Mouse (Mus musculus) heart, adult 2 months (tissue): ENCODE results near the gene Unc5c. TPM values are rescaled to one million over a fixed set of nuclear protein-coding genes. Genes with fewer than 3 reads are reported as not detected.

ENCODE experiments used
- DNase-seq, 2 experiments: peaks; one replicate each; pipeline ENCODE4 v3.0.0; 2021
- H3K27ac ChIP-seq: fragments of 200-600 bp; 2 replicates; pipeline ENCODE4 v1.8.1; 2022
- H3K27me3 ChIP-seq: fragments of 200-500 bp; 2 replicates; pipeline ENCODE4 v1.6.1; 2012; ENCODE audit warnings: mild to moderate bottlenecking, low read length, inconsistent platforms, mixed read lengths; ENCODE audit not compliant: control insufficient read depth, insufficient read depth
- H3K36me3 ChIP-seq: fragments of 200-500 bp; 2 replicates; pipeline ENCODE4 v1.6.1; 2012; ENCODE audit warnings: low read length, inconsistent platforms; ENCODE audit not compliant: control insufficient read depth, insufficient read depth
- H3K4me1 ChIP-seq: fragments of 200-500 bp; 2 replicates; pipeline ENCODE4 v1.6.1; 2011; ENCODE audit warnings: low read length; ENCODE audit not compliant: control insufficient read depth, insufficient read depth
- H3K4me3 ChIP-seq: fragments of 200-600 bp; 2 replicates; pipeline ENCODE4 v1.8.1; 2022
- H3K79me2 ChIP-seq: fragments of 200-500 bp; replicated peaks from 2 replicates; pipeline ENCODE4 v1.6.1; 2012; ENCODE audit warnings: mild to moderate bottlenecking, inconsistent platforms, low read length, moderate library complexity, mixed read lengths; ENCODE audit not compliant: control insufficient read depth, insufficient read depth
- H3K9ac ChIP-seq: fragments of 200-500 bp; 2 replicates; pipeline ENCODE4 v1.6.1; 2012; ENCODE audit warnings: low read depth, mild to moderate bottlenecking, control low read depth, inconsistent platforms, low read length, mixed read lengths
- CTCF ChIP-seq: fragments of 200-600 bp; IDR thresholded peaks from 2 replicates; pipeline ENCODE4 v1.8.1; 2022; ENCODE audit warnings: antibody characterized with exemption, mild to moderate bottlenecking, moderate library complexity
- EP300 ChIP-seq: fragments of 200-500 bp; IDR thresholded peaks from 2 replicates; pipeline ENCODE4 v1.6.1; 2011; ENCODE audit warnings: low read depth, low read length, control low read depth; ENCODE audit not compliant: insufficient read depth
- POLR2A ChIP-seq: fragments of 200-500 bp; IDR thresholded peaks from 2 replicates; pipeline ENCODE4 v1.6.1; 2011; ENCODE audit warnings: mild to moderate bottlenecking, low read depth, low read length, control low read depth; ENCODE audit not compliant: insufficient read depth
- WGBS: fragments of 180-500 bp; shearing (Covaris S2); methylation state at CpG from one replicate; pipeline ENCODE4 v1.1.7; 2018; 5-methylcytosine and 5-hydroxymethylcytosine counted together
- intact Hi-C: fragments of 180-260 bp; cut with DNase I; formaldehyde crosslinking; loops from one replicate; pipeline ENCODE4 v1.15.1; 2025
- polyA plus RNA-seq: library from polyadenylated mRNA; depleted of rRNA; stranded (reverse); fragments of >200 nt; gene quantifications from 2 replicates; pipeline ENCODE4 v1.2.3, GENCODE M21; 2012
- total RNA-seq, 2 experiments: library from RNA; stranded (reverse); gene quantifications; 2 replicates each; pipeline ENCODE4 v1.2.3; 2021

Gene Unc5c
- total and polyA plus RNA-seq, 3 experiments, result 0.25 to 0.32 (median 0.26) TPM

DNA sequence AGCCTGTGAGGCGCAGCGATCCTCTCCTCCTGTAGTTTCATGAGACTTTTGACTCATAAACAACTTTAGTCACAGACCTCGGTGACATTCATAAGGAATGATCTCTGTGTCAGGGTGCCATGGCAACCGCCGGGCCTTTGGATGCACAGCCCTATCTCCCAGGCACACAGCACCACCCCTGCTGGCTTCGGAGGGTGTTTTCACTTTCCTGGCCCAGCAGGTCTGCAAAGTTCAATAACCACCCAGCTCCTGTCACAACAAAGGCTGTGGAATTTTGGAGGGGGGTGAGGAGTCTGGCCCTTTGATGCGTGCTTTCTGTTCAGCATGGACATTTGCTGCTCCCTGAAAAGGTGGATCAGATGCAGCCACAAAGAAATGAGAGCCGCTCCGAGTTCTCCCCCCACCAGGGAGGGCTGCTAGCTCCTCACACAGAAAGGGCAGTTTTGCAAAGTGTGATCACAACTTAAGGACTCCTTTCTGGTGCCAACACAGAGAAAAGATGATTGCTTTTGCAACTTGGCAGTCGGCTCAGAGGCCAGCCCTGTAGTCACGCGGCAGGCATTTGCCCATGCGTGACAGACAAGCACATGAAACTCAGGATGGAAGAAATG is 354.4 kb downstream of the Unc5c start:
- H3K36me3 ChIP-seq, result no peaks in the 10 kb centered on the region
- no peaks in the 10 kb centered on the region for H3K79me2 ChIP-seq
- no peak for TF ChIP-seq POLR2A
- TF ChIP-seq CTCF, result no peak
- TF ChIP-seq EP300, result no peak
- no peak overlapping the region for H3K9ac ChIP-seq
- H3K4me1 ChIP-seq, result no peaks in the 10 kb centered on the region
- H3K27me3 ChIP-seq, result no peaks in the 10 kb centered on the region
- DNase-seq, result no peak
- no peak overlapping the region for H3K4me3 ChIP-seq
- 35% methylated on average over 13 of the region's 13 CpGs for WGBS
- intact Hi-C loops, result no loop called here
- no peak overlapping the region for H3K27ac ChIP-seq

GRCm38 (mm10) chr3:141828301-141828700 is 363.3 kb downstream of the Unc5c start:
- intact Hi-C loops, result no loop called here
- TF ChIP-seq POLR2A (no peak), CTCF (no peak)
- Histone ChIP-seq H3K36me3 (no peaks in the 10 kb centered on the region), H3K9ac (no peak overlapping the region), H3K4me3 (no peak overlapping the region), H3K27ac (no peak overlapping the region), H3K4me1 (no peaks in the 10 kb centered on the region), H3K27me3 (no peaks in the 10 kb centered on the region), H3K79me2 (no peaks in the 10 kb centered on the region)
- no peak for DNase-seq
- WGBS, result 74% methylated on average over 5 of the region's 5 CpGs

DNA sequence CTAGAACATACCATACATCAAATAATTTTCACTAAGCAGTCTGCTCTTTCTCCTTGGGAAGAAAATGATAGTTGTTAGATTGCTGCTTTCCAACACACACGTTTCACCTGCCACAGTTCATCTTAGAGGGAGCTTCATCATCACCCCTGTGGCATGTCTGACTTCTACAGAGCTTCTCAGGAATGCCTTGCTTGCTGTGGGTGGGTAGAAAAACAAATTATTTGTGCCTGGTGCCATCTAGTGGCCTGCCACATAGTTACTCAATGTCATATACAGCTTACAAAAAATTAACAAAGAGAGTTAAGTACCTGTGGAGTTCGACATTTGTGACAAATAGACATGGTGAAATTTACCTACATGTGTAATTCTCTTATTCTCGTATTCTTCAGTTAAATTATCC is 366.1 kb downstream of the Unc5c start:
- intact Hi-C loops, result no loop called here
- no peaks in the 10 kb centered on the region for H3K79me2 ChIP-seq
- TF ChIP-seq EP300 (no peak), CTCF (peak; percentile 69), POLR2A (no peak)
- DNase-seq, result no peak
- no peaks in the 10 kb centered on the region for H3K27me3 ChIP-seq
- 16% methylated on average over 3 of the region's 3 CpGs for WGBS
- no peak overlapping the region for H3K27ac ChIP-seq
- no peaks in the 10 kb centered on the region for H3K4me1 ChIP-seq
- no peak overlapping the region for H3K9ac ChIP-seq
- H3K4me3 ChIP-seq, result no peak overlapping the region
- no peaks in the 10 kb centered on the region for H3K36me3 ChIP-seq

- H3K4me1 ChIP-seq, result no peaks in the 10 kb centered on the region
- no peaks in the 10 kb centered on the region for H3K79me2 ChIP-seq
- WGBS, result 40% methylated on average over 7 of the region's 7 CpGs
- intact Hi-C loops, result no loop called here
- no peak for TF ChIP-seq EP300
- peak; percentile 71 for TF ChIP-seq CTCF
- no peak for TF ChIP-seq POLR2A
- no peaks in the 10 kb centered on the region for H3K27me3 ChIP-seq
- H3K9ac ChIP-seq, result no peak overlapping the region
- H3K4me3 ChIP-seq, result no peak overlapping the region
- no peaks in the 10 kb centered on the region for H3K36me3 ChIP-seq
- DNase-seq, result no peak
- H3K27ac ChIP-seq, result no peak overlapping the region
These were observed 373.8 kb downstream of the Unc5c start for GRCm38 (mm10) chr3:141838864-141839263.

DNA sequence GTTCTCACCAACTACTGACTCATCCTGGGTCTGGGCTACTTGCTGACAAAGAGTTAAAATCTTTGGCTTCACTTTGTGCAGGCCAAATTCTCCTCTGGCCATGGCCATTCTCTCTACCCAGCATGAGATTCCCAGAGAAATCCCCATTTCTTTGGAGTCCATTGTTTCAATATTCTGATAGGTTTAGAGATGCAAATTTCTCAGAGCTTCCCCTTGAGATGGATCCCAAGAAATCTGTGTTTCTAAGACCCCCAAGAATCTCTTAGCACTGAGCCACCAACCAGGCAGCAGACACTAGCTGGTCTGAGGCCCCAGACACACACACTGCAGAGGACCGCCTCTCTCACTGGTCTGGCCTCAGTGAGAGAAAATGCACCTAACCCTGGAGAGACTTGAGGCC is 384.2 kb downstream of the Unc5c start:
- H3K4me3 ChIP-seq, result no peak overlapping the region
- no peak overlapping the region for H3K27ac ChIP-seq
- no peak for TF ChIP-seq POLR2A
- TF ChIP-seq EP300, result no peak
- no peak for TF ChIP-seq CTCF
- WGBS, result 79% methylated on average over 1 of the region's 1 CpGs
- no peaks in the 10 kb centered on the region for H3K4me1 ChIP-seq
- no peaks in the 10 kb centered on the region for H3K36me3 ChIP-seq
- intact Hi-C loops, result no loop called here
- no peak for DNase-seq
- H3K79me2 ChIP-seq, result no peaks in the 10 kb centered on the region
- H3K9ac ChIP-seq, result no peak overlapping the region
- H3K27me3 ChIP-seq, result no peaks in the 10 kb centered on the region

GRCm38 (mm10) chr3:141850141-141850540 is 385.1 kb downstream of the Unc5c start:
- no peaks in the 10 kb centered on the region for H3K27me3 ChIP-seq
- TF ChIP-seq POLR2A (no peak), CTCF (no peak), EP300 (no peak)
- WGBS, result 72% methylated on average over 7 of the region's 7 CpGs
- H3K9ac ChIP-seq, result no peak overlapping the region
- no peak overlapping the region for H3K4me3 ChIP-seq
- H3K36me3 ChIP-seq, result no peaks in the 10 kb centered on the region
- no peak for DNase-seq
- intact Hi-C loops, result no loop called here
- no peaks in the 10 kb centered on the region for H3K4me1 ChIP-seq
- no peak overlapping the region for H3K27ac ChIP-seq
- H3K79me2 ChIP-seq, result no peaks in the 10 kb centered on the region

- Histone ChIP-seq H3K79me2 (no peaks in the 10 kb centered on the region), H3K4me1 (no peaks in the 10 kb centered on the region), H3K27me3 (no peaks in the 10 kb centered on the region), H3K27ac (no peak overlapping the region), H3K36me3 (no peaks in the 10 kb centered on the region), H3K9ac (no peak overlapping the region), H3K4me3 (no peak overlapping the region)
- no peak for TF ChIP-seq POLR2A
- no peak for TF ChIP-seq EP300
- TF ChIP-seq CTCF, result no peak
- DNase-seq, result no peak
- intact Hi-C loops, result no loop called here
- 83% methylated on average over 4 of the region's 4 CpGs for WGBS
These were observed 389.3 kb downstream of the Unc5c start for GRCm38 (mm10) chr3:141854339-141854738.
